Mouse (Mus musculus): ENCODE measurements around the gene Zbtb44.

DNA sequence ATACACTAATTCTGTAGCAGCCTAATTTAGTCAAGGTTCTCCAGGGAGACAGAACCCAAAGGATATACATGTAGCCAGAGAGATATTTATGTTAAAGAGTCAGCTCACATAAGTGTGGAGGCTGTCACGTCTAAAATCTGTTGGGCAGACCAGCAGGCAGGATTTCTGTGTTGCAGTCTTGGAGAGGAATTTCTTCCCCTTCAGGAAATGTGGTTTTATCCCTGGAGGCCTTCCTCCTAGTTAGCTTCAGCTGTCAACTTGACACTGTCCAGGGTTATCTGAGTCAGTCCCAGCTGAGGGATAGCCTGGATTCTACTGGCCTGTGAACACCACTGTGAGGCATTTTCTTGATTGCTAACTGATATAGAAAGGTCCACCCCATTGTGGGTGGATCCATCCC is 18.9 kb upstream of the Zbtb44 start:
- no peak for TF ChIP-seq POLR2A (IDR thresholded peaks at IDR 0.05; ENCODE audit: borderline replicate concordance, low read depth, low read length)
- TF ChIP-seq CTCF (IDR thresholded peaks at IDR 0.05; ENCODE audit: low read depth, low read length): no peak

Measured in bone marrow macrophage, adult 2 months (primary cell).